Mouse (Mus musculus) intestine, embryonic 16.5 days (tissue): ENCODE measurements at regions not wholly inside any gene's neighbourhood (a gene's known extent, or its start where the extent isn't known, plus 50 kb on each side); places are given as distances from the start of the nearest gene placed in this dataset.

Experiments
- ATAC-seq: fragments of 200-750 bp; cut with Nextera tagmentation; 2 replicates; pipeline ENCODE4 v1.8.0; 2017; ENCODE audit warnings: moderate TSS enrichment, moderate library complexity
- H3K27ac ChIP-seq: fragments of 300-500 bp; sonication (generic); 2 replicates; pipeline ENCODE4 v1.5.1; 2014; ENCODE audit warnings: mild to moderate bottlenecking, low read length
- H3K27me3 ChIP-seq: fragments of 300-500 bp; sonication (generic); replicated peaks from 2 replicates; pipeline ENCODE4 v1.6.1; 2014; ENCODE audit warnings: low read length, control low read depth, mixed read lengths; ENCODE audit not compliant: control insufficient read depth, insufficient read depth
- H3K36me3 ChIP-seq: fragments of 300-500 bp; sonication (generic); 2 replicates; pipeline ENCODE4 v1.6.1; 2014; ENCODE audit warnings: low read length, control low read depth; ENCODE audit not compliant: control insufficient read depth, insufficient read depth
- H3K4me1 ChIP-seq: fragments of 300-500 bp; sonication (generic); 2 replicates; pipeline ENCODE4 v1.6.1; 2014; ENCODE audit warnings: low read length, control low read depth, mixed read lengths; ENCODE audit not compliant: control insufficient read depth, insufficient read depth
- H3K4me2 ChIP-seq: fragments of 300-500 bp; sonication (generic); 2 replicates; pipeline ENCODE4 v1.6.1; 2014; ENCODE audit warnings: low read depth, low read length, control low read depth
- H3K4me3 ChIP-seq: fragments of 300-500 bp; sonication (generic); 2 replicates; pipeline ENCODE4 v1.5.1; 2014; ENCODE audit warnings: mild to moderate bottlenecking, low read length
- H3K9ac ChIP-seq: fragments of 300-500 bp; sonication (generic); 2 replicates; pipeline ENCODE4 v1.6.1; 2014; ENCODE audit warnings: low read depth, low read length
- H3K9me3 ChIP-seq: fragments of 300-500 bp; sonication (generic); 2 replicates; pipeline ENCODE4 v1.6.1; 2016; ENCODE audit warnings: low read length, control low read depth; ENCODE audit not compliant: control insufficient read depth
- WGBS: fragments of 180-500 bp; shearing (Covaris S2); extraction: QIAGEN DNeasy Blood & Tissue Kit; methylation state at CpG from one replicate; pipeline ENCODE4 v1.1.7; 2014; 5-methylcytosine and 5-hydroxymethylcytosine counted together

DNA sequence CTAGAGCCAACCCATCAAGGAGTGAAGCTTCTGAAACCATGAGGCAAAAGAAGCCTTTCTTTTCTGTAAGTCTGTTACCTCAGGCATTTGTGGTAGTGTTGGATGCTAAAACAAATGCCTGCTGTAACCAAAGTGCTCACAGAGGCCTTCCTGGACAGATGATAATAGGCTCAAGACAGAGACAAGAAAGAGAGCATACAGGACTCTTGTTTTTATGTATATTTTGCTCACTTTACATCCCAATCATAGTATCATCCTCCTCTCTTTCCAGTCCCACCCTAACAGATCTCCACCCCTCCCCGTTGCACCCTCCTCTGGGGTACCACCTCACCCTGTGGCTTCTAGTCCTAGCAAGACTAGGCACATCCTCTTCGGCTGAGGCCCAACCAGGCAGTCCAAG, 262.7 kb downstream of the Lurap1l start:
- no peaks in the 10 kb centered on the region for H3K9me3 ChIP-seq
- H3K4me1 ChIP-seq, result no peaks in the 10 kb centered on the region
- no peaks in the 10 kb centered on the region for H3K36me3 ChIP-seq
- no peak for ATAC-seq
- H3K27ac ChIP-seq, result no peak overlapping the region
- no peak overlapping the region for H3K9ac ChIP-seq
- 89% methylated on average over 2 of the region's 2 CpGs for WGBS
- no peak overlapping the region for H3K4me2 ChIP-seq
- no peaks in the 10 kb centered on the region for H3K27me3 ChIP-seq
- no peak overlapping the region for H3K4me3 ChIP-seq

DNA sequence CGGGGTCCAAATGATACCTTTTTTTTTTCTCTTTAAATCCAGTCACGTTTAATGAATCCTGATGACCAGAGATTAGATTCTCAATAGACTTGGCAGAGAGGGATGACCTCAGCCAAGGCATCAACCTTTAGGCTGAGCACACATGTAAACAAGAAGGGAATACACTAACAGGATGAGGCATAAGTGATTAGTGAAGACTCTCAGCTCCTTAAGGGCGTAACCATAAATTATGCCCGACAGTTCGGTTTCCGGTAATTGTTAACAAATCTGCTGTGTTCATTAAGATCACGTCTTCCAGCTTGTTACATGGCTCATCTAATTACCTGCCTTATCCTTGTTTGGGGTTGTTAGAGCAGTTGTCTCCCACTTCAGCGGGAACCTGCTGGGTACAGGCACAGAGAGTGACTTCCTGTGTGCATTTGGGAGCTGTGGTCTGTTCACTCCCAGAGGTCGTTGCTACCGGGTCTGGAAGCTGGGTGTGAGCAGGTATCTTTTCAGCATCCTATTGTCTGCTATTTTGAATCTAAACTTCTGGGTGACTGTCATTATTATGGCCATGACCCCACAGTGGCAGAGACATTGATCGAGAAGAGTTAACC, 265.1 kb downstream of the Mpdz start:
- H3K4me3 ChIP-seq, result no peak overlapping the region
- peaks cover 2% of the 10 kb centered on the region; the same call in 1 of the 2 replicates for H3K4me1 ChIP-seq
- no peak overlapping the region for H3K27ac ChIP-seq
- no peak overlapping the region for H3K9ac ChIP-seq
- peak; percentile 33; the same call in 1 of the 2 replicates for ATAC-seq
- no peak overlapping the region for H3K4me2 ChIP-seq
- H3K9me3 ChIP-seq, result no peaks in the 10 kb centered on the region
- H3K36me3 ChIP-seq, result no peaks in the 10 kb centered on the region
- H3K27me3 ChIP-seq, result no peaks in the 10 kb centered on the region
- WGBS, result 47% methylated on average over 11 of the region's 11 CpGs

DNA sequence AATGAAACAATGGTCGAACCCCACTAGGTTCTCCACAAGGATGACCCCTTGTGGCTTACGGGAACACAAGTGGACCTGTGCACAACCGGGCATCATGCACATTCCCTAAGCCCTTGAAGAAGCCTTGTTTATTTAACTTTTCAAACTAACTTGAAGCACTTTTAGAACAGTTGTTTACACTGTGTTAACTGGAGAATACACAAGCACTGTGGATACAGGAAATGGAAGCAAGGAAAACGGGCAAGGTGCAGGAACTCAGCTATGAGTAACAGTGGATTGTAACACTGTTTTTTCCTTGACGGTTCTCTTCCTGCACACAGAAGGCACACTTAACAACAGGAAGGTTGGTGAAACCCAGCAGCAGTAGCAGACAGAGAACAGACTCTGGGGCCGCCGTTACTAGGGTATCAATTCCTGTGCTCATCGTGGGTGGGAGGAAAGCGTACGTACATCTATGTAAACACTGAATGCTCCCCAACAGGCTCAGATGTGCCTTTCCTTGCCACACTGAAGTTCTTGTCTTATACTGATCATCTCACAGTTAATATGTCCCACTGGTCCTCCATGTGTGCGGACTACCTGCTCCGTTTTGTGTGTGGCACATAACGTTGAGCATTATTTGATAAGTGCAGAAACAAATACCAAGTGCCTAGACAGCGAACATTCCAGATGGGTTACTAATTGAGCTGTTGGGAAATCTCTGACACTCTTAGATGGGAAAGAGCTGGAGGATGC, 264.4 kb downstream of the Mpdz start:
- H3K27ac ChIP-seq, result no peak overlapping the region
- peak; percentile 38 for ATAC-seq
- no peak overlapping the region for H3K4me3 ChIP-seq
- no peaks in the 10 kb centered on the region for H3K36me3 ChIP-seq
- peaks cover 2% of the 10 kb centered on the region; the same call in 1 of the 2 replicates for H3K4me1 ChIP-seq
- H3K9ac ChIP-seq, result no peak overlapping the region
- H3K4me2 ChIP-seq, result no peak overlapping the region
- no peaks in the 10 kb centered on the region for H3K9me3 ChIP-seq
- H3K27me3 ChIP-seq, result no peaks in the 10 kb centered on the region
- WGBS, result 54% methylated on average over 14 of the region's 14 CpGs

DNA sequence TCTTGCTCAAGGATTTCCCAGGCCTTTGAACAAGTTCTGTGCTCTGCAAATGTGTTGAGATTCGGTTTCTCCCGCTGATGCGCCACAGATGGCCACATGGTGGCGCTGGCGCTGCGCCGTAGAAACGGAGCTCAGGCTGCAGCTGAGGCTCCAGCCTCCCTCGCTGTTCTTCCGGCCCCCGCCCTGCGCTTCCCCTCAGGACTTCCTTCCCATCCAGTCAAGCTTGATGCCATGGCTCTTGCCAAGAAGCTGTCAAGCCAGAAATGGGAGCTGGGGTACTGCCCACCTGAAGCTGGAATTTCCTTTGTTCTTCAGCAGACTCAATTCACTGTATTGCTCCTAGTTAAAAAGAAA, 263.9 kb downstream of the Mpdz start:
- Histone ChIP-seq H3K4me3 (no peak overlapping the region), H3K27me3 (no peaks in the 10 kb centered on the region), H3K9ac (no peak overlapping the region), H3K4me1 (peaks cover 2% of the 10 kb centered on the region; the same call in 1 of the 2 replicates), H3K36me3 (no peaks in the 10 kb centered on the region), H3K4me2 (0 out of 2 replicates have a peak overlapping the region, but pooled peaks have one; percentile 25), H3K9me3 (no peaks in the 10 kb centered on the region), H3K27ac (no peak overlapping the region)
- WGBS, result under 1% methylated on average over 12 of the region's 12 CpGs
- peak; percentile 84 for ATAC-seq

DNA sequence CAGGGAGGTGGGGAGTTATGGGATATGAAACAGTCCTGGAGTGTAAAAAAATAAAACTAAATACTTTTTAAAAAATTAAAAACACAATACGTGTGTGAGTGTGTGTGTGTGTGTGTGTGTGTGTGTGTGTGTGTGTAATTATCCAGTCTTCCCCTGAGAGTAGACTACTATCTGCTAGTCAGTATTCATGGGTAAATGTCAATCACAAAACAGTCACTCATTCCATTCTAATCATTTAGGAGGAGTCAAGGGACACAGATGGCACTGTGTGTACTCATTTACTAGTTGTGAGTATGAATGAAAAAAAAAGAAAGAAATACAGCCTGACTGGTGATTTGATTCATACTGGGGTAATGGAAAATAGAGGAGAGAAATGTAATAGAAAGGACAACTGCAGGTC, 226.5 kb downstream of the Mpdz start:
- Histone ChIP-seq H3K36me3 (no peaks in the 10 kb centered on the region), H3K4me1 (no peaks in the 10 kb centered on the region), H3K4me2 (no peak overlapping the region), H3K9me3 (no peaks in the 10 kb centered on the region), H3K27ac (no peak overlapping the region), H3K27me3 (no peaks in the 10 kb centered on the region), H3K9ac (no peak overlapping the region), H3K4me3 (no peak overlapping the region)
- no peak for ATAC-seq
- WGBS, result 92% methylated on average over 1 of the region's 1 CpGs

DNA sequence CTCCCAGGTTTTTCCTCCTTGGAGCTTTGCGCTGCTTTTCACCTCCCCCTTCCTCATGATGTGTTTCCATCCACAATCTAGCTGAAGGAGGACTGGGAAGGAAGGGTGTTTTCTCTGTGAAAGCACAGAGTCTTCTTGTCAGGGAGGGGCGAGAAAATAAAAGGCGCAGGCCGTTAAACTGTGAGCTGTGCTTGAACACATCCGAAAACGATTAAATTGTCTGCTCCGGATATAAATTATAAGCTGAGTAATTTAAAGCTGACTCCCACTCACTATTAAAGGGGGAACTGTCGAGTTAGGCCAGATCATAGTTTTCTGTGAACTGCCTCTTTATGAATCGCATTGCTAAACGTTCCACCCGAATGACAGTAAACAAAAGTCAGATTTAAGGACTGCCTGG, 224.6 kb downstream of the Mpdz start:
- Histone ChIP-seq H3K9ac (no peak overlapping the region), H3K27me3 (no peaks in the 10 kb centered on the region), H3K36me3 (no peaks in the 10 kb centered on the region), H3K4me2 (no peak overlapping the region), H3K4me3 (no peak overlapping the region), H3K27ac (no peak overlapping the region), H3K4me1 (no peaks in the 10 kb centered on the region), H3K9me3 (no peaks in the 10 kb centered on the region)
- ATAC-seq, result no peak
- WGBS, result 42% methylated on average over 11 of the region's 11 CpGs

DNA sequence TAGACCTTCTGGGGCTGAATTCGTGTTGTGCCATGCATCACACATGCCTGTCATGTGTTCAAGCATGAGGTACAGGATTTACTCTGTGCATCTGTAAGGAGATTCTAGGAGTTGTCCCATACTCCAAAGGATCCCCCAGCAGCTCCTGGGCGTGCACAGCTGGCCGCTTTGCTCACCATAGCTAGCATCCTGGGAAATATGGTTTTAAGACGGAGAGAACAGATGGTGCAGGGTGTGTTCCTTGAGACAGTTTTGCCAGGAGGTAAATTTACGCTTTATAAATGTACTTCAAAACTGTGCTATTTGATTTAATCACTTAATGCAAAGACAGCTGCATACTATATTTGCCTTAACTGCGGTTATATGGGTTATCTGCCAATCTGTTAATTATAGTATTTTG, 220.6 kb downstream of the Mpdz start:
- Histone ChIP-seq H3K4me2 (no peak overlapping the region), H3K4me3 (no peak overlapping the region), H3K9me3 (no peaks in the 10 kb centered on the region), H3K27me3 (no peaks in the 10 kb centered on the region), H3K4me1 (no peaks in the 10 kb centered on the region), H3K27ac (no peak overlapping the region), H3K36me3 (no peaks in the 10 kb centered on the region), H3K9ac (no peak overlapping the region)
- WGBS, result 75% methylated on average over 6 of the region's 6 CpGs
- ATAC-seq, result no peak

DNA sequence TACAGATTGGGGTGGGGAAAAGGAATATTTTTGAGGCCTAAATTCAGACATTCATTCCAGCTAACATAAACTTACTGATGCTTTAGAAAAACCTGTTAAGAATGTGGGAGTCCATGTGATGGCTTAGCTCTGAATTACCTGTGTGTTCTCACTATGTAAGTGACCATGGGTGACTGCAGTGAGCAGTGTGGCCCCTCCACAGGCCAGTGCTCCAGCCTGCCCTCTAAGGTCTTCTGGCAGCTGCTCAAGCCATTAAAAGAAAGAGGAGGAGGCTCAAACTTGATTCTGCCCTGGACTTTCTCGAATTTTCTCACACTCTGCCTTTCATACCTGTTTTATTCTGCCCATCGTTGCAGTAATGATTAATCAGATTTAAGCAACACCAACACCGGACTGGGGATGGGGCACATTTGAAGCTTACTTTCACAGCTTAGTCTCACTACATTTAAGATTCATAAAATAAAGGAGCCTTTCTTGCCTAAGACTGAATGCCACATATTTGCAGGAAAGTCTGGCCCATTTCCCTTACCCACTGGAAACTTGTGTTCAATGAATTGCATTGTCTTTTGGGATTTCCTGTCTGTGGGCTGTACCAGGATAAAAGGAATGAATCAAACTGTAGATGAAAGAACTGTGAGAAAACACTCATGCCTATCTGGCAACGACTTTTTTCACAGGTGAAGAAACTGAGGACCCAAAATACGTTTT, 220.0 kb downstream of the Mpdz start:
- Histone ChIP-seq H3K4me2 (no peak overlapping the region), H3K27me3 (no peaks in the 10 kb centered on the region), H3K9ac (no peak overlapping the region), H3K27ac (no peak overlapping the region), H3K36me3 (no peaks in the 10 kb centered on the region), H3K4me1 (no peaks in the 10 kb centered on the region), H3K4me3 (no peak overlapping the region), H3K9me3 (no peaks in the 10 kb centered on the region)
- no peak for ATAC-seq
- 64% methylated on average over 5 of the region's 5 CpGs for WGBS
